Mouse (Mus musculus) small intestine, adult 2 months (tissue): ENCODE measurements around the gene Cabp4.

Experiments used
- CTCF ChIP-seq: fragments of 200-500 bp; IDR thresholded peaks from 2 replicates; pipeline ENCODE4 v1.5.1; 2012; ENCODE audit warnings: low read depth, mild to moderate bottlenecking, control low read depth, inconsistent platforms, low read length, moderate library complexity, mixed read lengths; ENCODE audit not compliant: insufficient replicate concordance, insufficient read length; ENCODE audit errors: extremely low read depth
- POLR2A ChIP-seq: fragments of 200-500 bp; IDR thresholded peaks from 2 replicates; pipeline ENCODE4 v1.6.1; 2012; ENCODE audit warnings: low read depth, mild to moderate bottlenecking, control low read depth, inconsistent platforms, low read length, moderate library complexity

GRCm38 (mm10) chr19:4193129-4193528, 49.3 kb upstream of the Cabp4 start:
- no peak for TF ChIP-seq CTCF
- no peak for TF ChIP-seq POLR2A
